12 mouse cellular contexts compared by ENCODE assay signal in genomic region chr5:38536822-38537221, GRCm38 (mm10).
"Had no signal": no experiment of that assay in that cellular context is flagged by ENCODE, and none has a peak within 500 bp of the region (broad histone marks: within the 10 kb centered on the region; RNA-seq: fewer than 3 reads in every experiment).

No protein-coding gene starts in this region.

- H3K4me3 ChIP-seq: limb, embryonic 15.5 days; midbrain, embryonic 12.5 days; neural tube, embryonic 13.5 days; stomach, embryonic 15.5 days had no signal

- DNase-seq: kidney, postnatal 36 days; layer of hippocampus, adult 9-11 months; layer of hippocampus, postnatal 36 days; lung, adult 18-20 months; retina, postnatal 1 day; right cerebral cortex, postnatal 4 days; thymus, postnatal 36 days had no signal

- H3K27ac ChIP-seq: limb, embryonic 15.5 days; liver, embryonic 14.5 days; midbrain, embryonic 12.5 days; stomach, embryonic 15.5 days had no signal

- H3K4me1 ChIP-seq: limb, embryonic 15.5 days; midbrain, embryonic 12.5 days; stomach, embryonic 15.5 days had no signal

- H3K27me3 ChIP-seq: limb, embryonic 15.5 days; midbrain, embryonic 12.5 days; neural tube, embryonic 13.5 days; stomach, embryonic 15.5 days had no signal

- H3K9ac ChIP-seq: limb, embryonic 15.5 days; liver, embryonic 14.5 days; midbrain, embryonic 12.5 days; neural tube, embryonic 13.5 days; stomach, embryonic 15.5 days had no signal
